9 mouse cellular contexts compared by ENCODE assay signal in the genomic region with DNA sequence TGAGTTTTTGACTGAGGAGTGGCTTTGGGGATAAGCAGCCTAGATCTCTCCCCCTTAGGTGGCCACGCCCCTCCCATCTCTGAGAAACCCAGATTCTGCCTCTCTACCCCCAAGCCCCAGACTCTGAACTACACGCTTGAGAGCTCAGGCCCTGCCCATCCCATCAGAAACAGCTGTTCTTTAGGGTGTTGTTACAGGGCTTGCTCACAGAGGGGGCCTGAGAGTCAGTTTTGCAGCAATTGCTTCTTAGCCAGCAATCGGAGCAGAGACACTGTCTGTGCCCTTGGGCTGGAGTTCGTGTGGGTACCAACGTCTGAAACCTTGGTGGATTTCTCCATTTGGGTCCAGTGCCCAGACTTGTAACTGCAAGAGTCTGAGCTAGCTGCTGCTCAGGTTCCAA. TPM values are rescaled to one million over a fixed set of nuclear protein-coding genes. Genes with fewer than 3 reads are reported as not detected.
DNase-seq lines count a peak whose midpoint lies in the region; ATAC-seq lines count a peak whose summit lies in the region.
"Had no signal": no experiment of that assay in that cellular context is flagged by ENCODE, and none has a peak within 500 bp of the region (broad histone marks: within the 10 kb centered on the region; RNA-seq: fewer than 3 reads in every experiment).

No protein-coding gene starts in this region.

- no peaks in the 10 kb centered on the region for H3K9me3 ChIP-seq in liver, embryonic 12.5 days (replicated peaks)
- H3K9me3 ChIP-seq in embryonic facial prominence, embryonic 12.5 days = no peaks in the 10 kb centered on the region
- no peaks in the 10 kb centered on the region for H3K9me3 ChIP-seq in heart, embryonic 13.5 days
- no peaks in the 10 kb centered on the region for H3K9me3 ChIP-seq in lung, embryonic 16.5 days (ENCODE audit: control insufficient read depth, low read length)

- H3K9ac ChIP-seq in liver, embryonic 12.5 days = no peak overlapping the region
- H3K9ac ChIP-seq in embryonic facial prominence, embryonic 12.5 days = no peak overlapping the region
- no peak overlapping the region for H3K9ac ChIP-seq in heart, embryonic 13.5 days
- H3K9ac ChIP-seq in lung, embryonic 16.5 days (ENCODE audit: low read length) = no peak overlapping the region

- WGBS in liver, embryonic 12.5 days (ENCODE audit: insufficient replicate concordance) = 8% methylated on average over 5 of the region's 5 CpGs
- 2% methylated on average over 5 of the region's 5 CpGs for WGBS in embryonic facial prominence, embryonic 12.5 days
- 4% methylated on average over 5 of the region's 5 CpGs for WGBS in heart, embryonic 13.5 days
- WGBS in lung, embryonic 16.5 days = 1% methylated on average over 5 of the region's 5 CpGs

- ATAC-seq in liver, embryonic 12.5 days = no peak
- peak; percentile 48; the same call in 1 of the 2 replicates for ATAC-seq in embryonic facial prominence, embryonic 12.5 days (ENCODE audit: insufficient number of reproducible peaks, insufficient read depth, low FRiP score, low TSS enrichment)
- ATAC-seq in heart, embryonic 13.5 days (ENCODE audit: extremely low read depth, insufficient number of reproducible peaks, low FRiP score, low TSS enrichment) = no peak
- peak; percentile 43 for ATAC-seq in lung, embryonic 16.5 days (ENCODE audit: low read depth)
- ATAC-seq: Patski had no signal

- DNase-seq in liver = peak; percentile 34
- peak; percentile 69 for DNase-seq in kidney, postnatal 14 days
- peak; percentile 36 for DNase-seq in ovary, postnatal 14 days (ENCODE audit: low spot score)
- peak; percentile 53 for DNase-seq in yolk sac, embryonic 10.5 days (ENCODE audit: low spot score)

- H3K27me3 ChIP-seq in liver, embryonic 12.5 days (replicated peaks) = peaks cover 75% of the 10 kb centered on the region
- peaks cover 19% of the 10 kb centered on the region for H3K27me3 ChIP-seq in embryonic facial prominence, embryonic 12.5 days
- peaks cover 37% of the 10 kb centered on the region for H3K27me3 ChIP-seq in heart, embryonic 13.5 days (replicated peaks)
- peaks cover 46% of the 10 kb centered on the region for H3K27me3 ChIP-seq in lung, embryonic 16.5 days (ENCODE audit: control insufficient read depth, insufficient read depth, low read depth, low read length)

- H3K4me2 ChIP-seq in liver, embryonic 12.5 days = no peak overlapping the region
- H3K4me2 ChIP-seq in embryonic facial prominence, embryonic 12.5 days (replicated peaks) = peak overlapping the region; percentile 22; the same call in 1 of the 2 replicates
- H3K4me2 ChIP-seq in heart, embryonic 13.5 days = 0 out of 2 replicates have a peak overlapping the region, but pooled peaks have one; percentile 2
- no peak overlapping the region for H3K4me2 ChIP-seq in lung, embryonic 16.5 days (ENCODE audit: low read depth, low read length)

- peaks cover 4% of the 10 kb centered on the region; the same call in 1 of the 2 replicates for H3K4me1 ChIP-seq in liver, embryonic 12.5 days
- H3K4me1 ChIP-seq in embryonic facial prominence, embryonic 12.5 days = peaks cover 40% of the 10 kb centered on the region
- peaks cover 32% of the 10 kb centered on the region for H3K4me1 ChIP-seq in heart, embryonic 13.5 days
- H3K4me1 ChIP-seq in lung, embryonic 16.5 days (replicated peaks; ENCODE audit: control insufficient read depth, insufficient read depth, low read length) = peaks cover 24% of the 10 kb centered on the region

- no peak overlapping the region for H3K4me3 ChIP-seq in liver, embryonic 12.5 days
- H3K4me3 ChIP-seq in embryonic facial prominence, embryonic 12.5 days = no peak overlapping the region
- no peak overlapping the region for H3K4me3 ChIP-seq in heart, embryonic 13.5 days
- no peak overlapping the region for H3K4me3 ChIP-seq in lung, embryonic 16.5 days (ENCODE audit: low read length)

- no peaks in the 10 kb centered on the region for H3K36me3 ChIP-seq in liver, embryonic 12.5 days
- H3K36me3 ChIP-seq in embryonic facial prominence, embryonic 12.5 days = no peaks in the 10 kb centered on the region
- no peaks in the 10 kb centered on the region for H3K36me3 ChIP-seq in heart, embryonic 13.5 days
- H3K36me3 ChIP-seq in lung, embryonic 16.5 days (ENCODE audit: control insufficient read depth, insufficient read depth, low read length) = no peaks in the 10 kb centered on the region

- no peak overlapping the region for H3K27ac ChIP-seq in liver, embryonic 12.5 days
- H3K27ac ChIP-seq in embryonic facial prominence, embryonic 12.5 days = peak overlapping the region; percentile 89; the same call in 1 of the 2 replicates
- peak overlapping the region; percentile 86; the same call in 1 of the 2 replicates for H3K27ac ChIP-seq in heart, embryonic 13.5 days (replicated peaks)
- H3K27ac ChIP-seq in lung, embryonic 16.5 days (ENCODE audit: low read length) = peak overlapping the region; percentile 15; the same call in 1 of the 2 replicates

RNA-seq across cellular contexts. Expression of gene Sdk2, which starts 1.5 kb away (rescaled TPM):
- polyA plus RNA-seq in liver, embryonic 12.5 days (2016; fragmentation: Nextera tagmentation; extraction: Ambion mirVana) = 1.1 TPM in 2 replicates
- polyA plus RNA-seq in embryonic facial prominence, embryonic 12.5 days (2016; fragmentation: Nextera tagmentation; extraction: Ambion mirVana) = 3.7 and 3.8 TPM in 2 replicates
- polyA plus RNA-seq in heart, embryonic 13.5 days (2015; fragmentation: Nextera tagmentation; extraction: Ambion mirVana) = 1.9 and 2.5 TPM in 2 replicates
- polyA plus RNA-seq in lung, embryonic 16.5 days (2015; fragmentation: Nextera tagmentation; extraction: Ambion mirVana) = 2.1 and 2.6 TPM in 2 replicates
- polyA plus RNA-seq: Patski had no signal

Comparison
In these comparisons a context has a peak if more than half of its experiments do, and no peak if none do; other contexts are left out.
1. ATAC-seq: peak in embryonic facial prominence, embryonic 12.5 days (single experiment) and lung, embryonic 16.5 days (single experiment); none in liver, embryonic 12.5 days (single experiment) and heart, embryonic 13.5 days (single experiment).
2. H3K4me2 ChIP-seq: peak in embryonic facial prominence, embryonic 12.5 days (single experiment) and heart, embryonic 13.5 days (single experiment); none in liver, embryonic 12.5 days (single experiment) and lung, embryonic 16.5 days (single experiment).
3. Peak in every context shown above with its lines, with median percentiles within 50 percentile points of each other: DNase-seq.